Mouse (Mus musculus) lung, adult 2 months (tissue): ENCODE data around the gene BC048507.

ENCODE experiments used
- CTCF ChIP-seq: fragments of 200-500 bp; IDR thresholded peaks from 2 replicates; pipeline ENCODE4 v1.5.1; 2011; ENCODE audit warnings: mild to moderate bottlenecking, low read length, control low read depth; ENCODE audit not compliant: insufficient read depth
- POLR2A ChIP-seq: fragments of 200-500 bp; IDR thresholded peaks from 2 replicates; pipeline ENCODE4 v1.6.1; 2011; ENCODE audit warnings: low read depth, mild to moderate bottlenecking, control low read depth, low read length, borderline replicate concordance; ENCODE audit errors: extremely low read depth

DNA sequence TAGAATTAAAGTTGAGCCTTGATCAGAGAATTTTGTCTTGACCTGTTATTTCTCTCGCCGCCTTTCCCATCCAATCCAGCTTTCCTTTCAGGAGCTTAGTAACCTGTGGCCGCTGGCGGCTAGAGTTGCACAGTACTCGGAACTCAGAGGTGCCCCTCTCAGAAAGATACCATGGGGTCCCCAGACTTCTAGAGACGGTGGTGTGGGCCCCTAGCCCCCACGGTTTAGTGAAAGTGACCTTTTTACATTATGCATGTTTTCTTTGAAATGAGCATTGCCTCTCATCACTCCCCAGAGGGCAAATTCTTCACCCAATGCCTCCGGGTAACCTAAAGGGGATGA, 18.3 kb upstream of the BC048507 start:
- no peak for TF ChIP-seq CTCF
- TF ChIP-seq POLR2A, result no peak
